Mouse (Mus musculus) ES-Bruce4 (cell line): Measurements from ENCODE around the gene Slc19a2. TPM values are rescaled to one million over a fixed set of nuclear protein-coding genes. Genes with fewer than 3 reads are reported as not detected.

Experiments used
- H3K27ac ChIP-seq: 2 replicates; pipeline ENCODE4 v1.5.1; 2012; ENCODE audit warnings: low read length, inconsistent platforms; ENCODE audit not compliant: insufficient read depth
- H3K27me3 ChIP-seq: 2 replicates; pipeline ENCODE4 v1.6.1; 2012; ENCODE audit warnings: mild to moderate bottlenecking, low read length, inconsistent platforms; ENCODE audit not compliant: control insufficient read depth, poor library complexity, insufficient read depth, severe bottlenecking
- H3K36me3 ChIP-seq: 2 replicates; pipeline ENCODE4 v1.6.1; 2012; ENCODE audit warnings: inconsistent platforms, mild to moderate bottlenecking, low read length, moderate library complexity; ENCODE audit not compliant: control insufficient read depth, poor library complexity, insufficient read depth, severe bottlenecking
- H3K4me1 ChIP-seq: one replicate; pipeline ENCODE4 v1.8.1; 2011; ENCODE audit warnings: low read length; ENCODE audit not compliant: control insufficient read depth, insufficient read depth
- H3K4me3 ChIP-seq: 2 replicates; pipeline ENCODE4 v1.5.1; 2011; ENCODE audit warnings: low read depth, mild to moderate bottlenecking, low read length
- H3K9ac ChIP-seq: 2 replicates; pipeline ENCODE4 v1.6.1; 2012; ENCODE audit warnings: low read depth, mild to moderate bottlenecking, inconsistent platforms; ENCODE audit not compliant: poor library complexity, severe bottlenecking
- H3K9me3 ChIP-seq: replicated peaks from 2 replicates; pipeline ENCODE4 v1.6.1; 2012; ENCODE audit warnings: mild to moderate bottlenecking, low read length, inconsistent platforms; ENCODE audit not compliant: control insufficient read depth, poor library complexity, insufficient read depth, severe bottlenecking
- CTCF ChIP-seq: IDR thresholded peaks from one replicate; pipeline ENCODE4 v1.8.1; 2011; ENCODE audit warnings: low read depth, low read length
- EP300 ChIP-seq: IDR thresholded peaks from 2 replicates; pipeline ENCODE4 v1.6.1; 2011; ENCODE audit warnings: low read depth, low read length; ENCODE audit not compliant: insufficient read depth
- POLR2A ChIP-seq: IDR thresholded peaks from one replicate; pipeline ENCODE4 v1.8.1; 2011; ENCODE audit warnings: low read length; ENCODE audit not compliant: insufficient read depth
- polyA plus RNA-seq: library from polyadenylated mRNA; stranded (reverse); fragments of >200 nt; gene quantifications from 2 replicates; pipeline ENCODE4 v1.2.4, GENCODE M21; 2011; ENCODE audit warnings: low read depth; ENCODE audit not compliant: missing spikeins, insufficient read depth, insufficient read length

Gene Slc19a2
- polyA plus RNA-seq, 1 experiment = 59.3 TPM

GRCm38 (mm10) chr1:164279332-164279731, 30.5 kb downstream of the Slc19a2 start:
- no peaks in the 10 kb centered on the region for H3K9me3 ChIP-seq
- no peaks in the 10 kb centered on the region for H3K4me1 ChIP-seq

GRCm38 (mm10) chr1:164284007-164284406, 35.2 kb downstream of the Slc19a2 start:
- Histone ChIP-seq H3K9me3 (no peaks in the 10 kb centered on the region), H3K4me3 (no peak overlapping the region), H3K27me3 (no peaks in the 10 kb centered on the region), H3K4me1 (no peaks in the 10 kb centered on the region), H3K36me3 (no peaks in the 10 kb centered on the region; the same call in 1 of the 2 replicates), H3K27ac (no peak overlapping the region), H3K9ac (no peak overlapping the region)
- TF ChIP-seq CTCF (no peak), EP300 (no peak), POLR2A (no peak)

More at GRCm38 (mm10) chr1:164279332-164279731, 30.5 kb downstream of the Slc19a2 start:
- H3K4me3 ChIP-seq = no peak overlapping the region
- H3K9ac ChIP-seq = no peak overlapping the region
- TF ChIP-seq POLR2A = no peak
- TF ChIP-seq EP300 = no peak
- TF ChIP-seq CTCF = no peak
- no peaks in the 10 kb centered on the region for H3K27me3 ChIP-seq
- H3K27ac ChIP-seq = no peak overlapping the region
- no peaks in the 10 kb centered on the region; the same call in 1 of the 2 replicates for H3K36me3 ChIP-seq

- Histone ChIP-seq H3K9me3 (no peaks in the 10 kb centered on the region), H3K4me1 (no peaks in the 10 kb centered on the region), H3K36me3 (peaks cover 2% of the 10 kb centered on the region; the same call in 1 of the 2 replicates), H3K27ac (no peak overlapping the region), H3K27me3 (no peaks in the 10 kb centered on the region), H3K9ac (no peak overlapping the region), H3K4me3 (no peak overlapping the region)
- TF ChIP-seq CTCF = no peak
- TF ChIP-seq EP300 = no peak
- no peak for TF ChIP-seq POLR2A
Observed at GRCm38 (mm10) chr1:164287406-164287805, 38.6 kb downstream of the Slc19a2 start.

GRCm38 (mm10) chr1:164292040-164292439, 43.2 kb downstream of the Slc19a2 start:
- no peak overlapping the region for H3K4me3 ChIP-seq
- H3K9ac ChIP-seq = no peak overlapping the region
- no peaks in the 10 kb centered on the region for H3K27me3 ChIP-seq
- H3K36me3 ChIP-seq = peaks cover 13% of the 10 kb centered on the region
- no peak for TF ChIP-seq CTCF
- no peak for TF ChIP-seq EP300
- TF ChIP-seq POLR2A = no peak
- H3K9me3 ChIP-seq = no peaks in the 10 kb centered on the region
- no peak overlapping the region for H3K27ac ChIP-seq
- H3K4me1 ChIP-seq = no peaks in the 10 kb centered on the region

GRCm38 (mm10) chr1:164294071-164294470, 45.2 kb downstream of the Slc19a2 start:
- peaks cover 24% of the 10 kb centered on the region for H3K36me3 ChIP-seq
- no peaks in the 10 kb centered on the region for H3K9me3 ChIP-seq
- no peak overlapping the region for H3K27ac ChIP-seq
- no peak overlapping the region for H3K9ac ChIP-seq
- H3K27me3 ChIP-seq = no peaks in the 10 kb centered on the region
- no peak overlapping the region for H3K4me3 ChIP-seq
- TF ChIP-seq EP300 (no peak), POLR2A (no peak), CTCF (no peak)
- no peaks in the 10 kb centered on the region for H3K4me1 ChIP-seq

GRCm38 (mm10) chr1:164296473-164296872, 47.6 kb downstream of the Slc19a2 start:
- TF ChIP-seq CTCF (no peak), POLR2A (no peak), EP300 (no peak)
- H3K27ac ChIP-seq = no peak overlapping the region
- H3K9ac ChIP-seq = no peak overlapping the region
- no peak overlapping the region for H3K4me3 ChIP-seq
- H3K4me1 ChIP-seq = no peaks in the 10 kb centered on the region
- no peaks in the 10 kb centered on the region for H3K27me3 ChIP-seq
- H3K36me3 ChIP-seq = peaks cover 34% of the 10 kb centered on the region
- no peaks in the 10 kb centered on the region for H3K9me3 ChIP-seq

GRCm38 (mm10) chr1:164301949-164302348, 53.1 kb downstream of the Slc19a2 start:
- no peaks in the 10 kb centered on the region for H3K27me3 ChIP-seq
- no peak overlapping the region for H3K9ac ChIP-seq
- H3K4me3 ChIP-seq = no peak overlapping the region
- no peaks in the 10 kb centered on the region for H3K4me1 ChIP-seq
- no peak overlapping the region for H3K27ac ChIP-seq
- peaks cover 30% of the 10 kb centered on the region for H3K36me3 ChIP-seq
- TF ChIP-seq EP300 (no peak), CTCF (no peak), POLR2A (no peak)
- no peaks in the 10 kb centered on the region for H3K9me3 ChIP-seq
